Mouse (Mus musculus): ENCODE data around the gene Gm17535.
"Not testable (repeated sequence)": the region's sequence is repeated elsewhere in the genome, so short reads cannot be mapped to it uniquely, and the experiment has no call there.

The Gm17535 gene

DNA sequence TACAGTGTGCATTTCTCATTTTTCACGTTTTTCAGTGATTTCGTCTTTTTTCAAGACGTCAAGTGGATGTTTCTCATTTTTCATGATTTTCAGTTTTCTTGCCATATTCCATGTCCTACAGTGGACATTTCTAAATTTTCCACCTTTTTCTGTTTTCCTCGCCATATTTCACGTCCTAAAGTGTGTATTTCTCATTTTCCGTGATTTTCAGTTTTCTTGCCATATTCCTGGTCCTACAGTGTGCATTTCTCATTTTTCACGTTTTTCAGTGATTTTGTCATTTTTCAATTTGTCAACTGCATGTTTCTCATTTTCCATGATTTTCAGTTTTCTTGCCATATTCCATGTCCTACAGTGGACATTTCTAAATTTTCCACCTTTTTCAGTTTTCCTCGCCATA is at the start of gene Gm17535:
Gene Gm17535 (plus strand): TSS at position 301 of the 400 bp plus-strand sequence.
- not testable (repeated sequence) for DNase-seq (ENCODE audit: low read depth, low spot score)

DNA sequence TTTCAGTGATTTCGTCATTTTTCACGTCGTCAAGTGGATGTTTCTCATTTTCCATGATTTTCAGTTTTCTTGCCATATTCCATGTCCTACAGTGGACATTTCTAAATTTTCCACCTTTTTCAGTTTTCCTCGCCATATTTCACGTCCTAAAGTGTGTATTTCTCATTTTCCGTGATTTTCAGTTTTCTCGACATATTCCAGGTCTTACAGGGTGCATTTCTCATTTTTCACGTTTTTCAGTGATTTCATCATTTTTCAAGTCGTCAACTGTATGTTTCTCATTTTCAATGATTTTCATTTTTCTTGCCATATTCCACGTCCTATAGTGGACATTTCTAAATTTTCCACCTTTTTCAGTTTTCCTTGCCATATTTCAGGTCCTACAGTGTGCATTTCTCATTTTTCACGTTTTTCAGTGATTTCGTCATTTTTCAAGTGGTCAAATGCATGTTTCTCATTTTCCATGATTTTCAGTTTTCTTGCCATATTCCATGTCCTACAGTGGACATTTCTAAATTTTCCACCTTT is 33.9 kb upstream of the Gm17535 start, which contains the start of gene Gm10722:
Gene Gm10722 (plus strand): TSS at position 478 of the 528 bp plus-strand sequence.
- peak; percentile 56 for DNase-seq (ENCODE audit: low read depth, low spot score)

DNA sequence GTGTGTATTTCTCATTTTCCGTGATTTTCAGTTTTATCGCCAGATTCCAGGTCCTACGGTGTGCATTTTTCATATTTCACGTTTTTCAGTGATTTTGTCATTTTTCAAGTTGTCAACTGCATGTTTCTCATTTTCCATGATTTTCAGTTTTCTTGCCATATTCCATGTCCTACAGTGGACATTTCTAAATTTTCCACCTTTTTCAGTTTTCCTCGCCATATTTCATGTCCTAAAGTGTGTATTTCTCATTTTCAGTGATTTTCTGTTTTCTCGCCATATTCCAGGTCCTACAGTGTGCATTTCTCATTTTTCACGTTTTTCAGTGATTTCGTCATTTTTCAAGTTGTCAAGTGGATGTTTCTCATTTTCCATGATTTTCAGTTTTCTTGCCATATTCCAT is 33.4 kb upstream of the Gm17535 start:
- DNase-seq (ENCODE audit: low read depth, low spot score): not testable (repeated sequence)

DNA sequence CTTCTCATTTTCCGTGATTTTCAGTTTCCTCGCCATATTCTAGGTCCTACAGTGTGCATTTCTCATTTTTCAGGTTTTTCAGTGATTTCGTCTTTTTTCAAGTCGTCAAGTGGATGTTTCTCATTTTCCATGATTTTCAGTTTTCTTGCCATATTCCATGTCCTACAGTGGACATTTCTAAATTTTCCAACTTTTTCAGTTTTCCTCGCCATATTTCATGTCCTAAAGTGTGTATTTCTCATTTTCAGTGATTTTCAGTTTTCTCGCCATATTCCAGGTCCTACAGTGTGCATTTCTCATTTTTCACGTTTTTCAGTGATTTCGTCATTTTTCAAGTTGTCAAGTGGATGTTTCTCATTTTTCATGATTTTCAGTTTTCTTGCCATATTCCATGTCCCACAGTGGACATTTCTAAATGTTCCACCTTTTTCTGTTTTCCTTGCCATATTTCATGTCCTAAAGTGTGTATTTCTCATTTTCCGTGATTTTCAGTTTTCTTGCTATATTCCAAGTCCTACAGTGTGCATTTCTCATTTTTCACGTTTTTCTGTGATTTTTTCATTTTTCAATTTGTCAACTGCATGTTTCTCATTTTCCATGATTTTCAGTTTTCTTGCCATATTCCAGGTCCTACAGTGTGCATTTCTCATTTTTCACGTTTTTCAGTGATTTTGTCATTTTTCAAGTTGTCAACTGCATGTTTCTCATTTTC is 32.3 kb upstream of the Gm17535 start:
- DNase-seq (ENCODE audit: low read depth, low spot score): peak; percentile 14

DNA sequence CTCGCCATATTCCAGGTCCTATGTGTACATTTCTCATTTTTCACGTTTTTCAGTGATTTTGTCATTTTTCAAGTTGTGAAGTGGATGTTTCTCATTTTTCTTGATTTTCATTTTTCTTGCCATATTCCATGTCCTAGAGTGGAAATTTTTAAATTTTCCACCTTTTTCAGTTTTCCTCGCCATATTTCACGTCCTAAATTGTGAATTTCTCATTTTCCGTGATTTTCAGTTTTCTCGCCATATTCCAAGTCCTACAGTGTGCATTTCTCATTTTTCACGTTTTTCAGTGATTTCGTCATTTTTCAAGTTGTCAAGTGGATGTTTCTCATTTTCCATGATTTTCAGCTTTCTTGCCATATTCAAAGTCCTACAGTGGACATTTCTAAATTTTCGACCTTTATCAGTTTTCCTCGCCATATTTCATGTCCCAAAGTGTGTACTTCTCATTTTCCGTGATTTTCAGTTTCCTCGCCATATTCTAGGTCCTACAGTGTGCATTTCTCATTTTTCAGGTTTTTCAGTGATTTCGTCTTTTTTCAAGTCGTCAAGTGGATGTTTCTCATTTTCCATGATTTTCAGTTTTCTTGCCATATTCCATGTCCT is 31.5 kb upstream of the Gm17535 start, which contains the start of gene Gm11168:
Gene Gm11168 (plus strand): TSS at position 553 of the 603 bp plus-strand sequence.
- DNase-seq (ENCODE audit: low read depth, low spot score): not testable (repeated sequence)

DNA sequence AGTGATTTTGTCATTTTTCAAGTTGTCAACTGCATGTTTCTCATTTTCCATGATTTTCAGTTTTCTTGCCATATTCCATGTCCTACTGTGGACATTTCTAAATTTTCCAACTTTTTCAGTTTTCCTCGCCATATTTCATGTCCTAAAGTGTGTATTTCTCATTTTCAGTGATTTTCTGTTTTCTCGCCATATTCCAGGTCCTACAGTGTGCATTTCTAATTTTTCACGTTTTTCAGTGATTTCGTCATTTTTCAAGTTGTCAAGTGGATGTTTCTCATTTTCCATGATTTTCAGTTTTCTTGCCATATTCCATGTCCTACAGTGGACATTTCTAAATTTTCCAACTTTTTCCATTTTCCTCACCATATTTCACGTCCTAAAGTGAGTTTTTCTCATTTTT is 28.2 kb upstream of the Gm17535 start:
- DNase-seq (ENCODE audit: low read depth, low spot score): not testable (repeated sequence)

DNA sequence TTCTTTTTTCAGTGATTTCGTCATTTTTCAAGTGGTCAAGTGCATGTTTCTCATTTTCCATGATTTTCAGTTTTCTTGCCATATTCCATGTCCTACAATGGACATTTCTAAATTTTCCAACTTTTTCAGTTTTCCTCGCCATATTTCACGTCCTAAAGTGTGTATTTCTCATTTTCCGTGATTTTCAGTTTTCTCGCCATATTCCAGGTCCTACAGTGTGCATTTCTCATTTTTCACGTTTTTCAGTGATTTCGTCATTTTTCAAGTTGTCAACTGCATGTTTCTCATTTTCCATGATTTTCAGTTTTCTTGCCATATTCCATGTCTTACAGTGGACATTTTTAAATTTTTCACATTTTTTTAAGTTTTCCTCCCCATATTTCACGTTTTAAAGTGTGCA is 27.8 kb upstream of the Gm17535 start:
- not testable (repeated sequence) for DNase-seq (ENCODE audit: low read depth, low spot score)

DNA sequence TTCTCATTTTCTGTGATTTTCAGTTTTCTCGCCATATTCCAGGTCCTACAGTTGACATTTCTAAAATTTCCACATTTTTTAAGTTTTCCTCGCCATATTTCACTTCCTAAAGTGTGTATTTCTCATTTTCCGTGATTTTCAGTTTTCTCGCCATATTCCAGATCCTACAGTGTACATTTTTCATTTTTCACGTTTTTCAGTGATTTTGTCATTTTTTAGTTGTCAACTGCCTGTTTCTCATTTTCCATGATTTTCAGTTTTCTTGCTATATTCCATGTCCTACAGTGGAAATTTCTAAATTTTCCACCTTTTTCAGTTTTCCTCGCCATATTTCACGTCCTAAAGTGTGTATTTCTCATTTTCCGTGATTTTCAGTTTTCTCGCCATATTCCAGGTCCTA is 27.1 kb upstream of the Gm17535 start:
- peak; percentile 31 for DNase-seq (ENCODE audit: low read depth, low spot score)

DNA sequence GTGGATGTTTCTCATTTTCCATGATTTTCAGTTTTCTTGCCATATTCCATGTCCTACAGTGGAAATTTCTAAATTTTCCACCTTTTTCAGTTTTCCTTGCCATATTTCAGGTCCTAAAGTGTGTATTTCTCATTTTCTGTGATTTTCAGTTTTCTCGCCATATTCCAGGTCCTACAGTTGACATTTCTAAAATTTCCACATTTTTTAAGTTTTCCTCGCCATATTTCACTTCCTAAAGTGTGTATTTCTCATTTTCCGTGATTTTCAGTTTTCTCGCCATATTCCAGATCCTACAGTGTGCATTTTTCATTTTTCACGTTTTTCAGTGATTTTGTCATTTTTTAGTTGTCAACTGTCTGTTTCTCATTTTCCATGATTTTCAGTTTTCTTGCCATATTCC is 25.1 kb upstream of the Gm17535 start:
- DNase-seq (ENCODE audit: low read depth, low spot score): not testable (repeated sequence)

DNA sequence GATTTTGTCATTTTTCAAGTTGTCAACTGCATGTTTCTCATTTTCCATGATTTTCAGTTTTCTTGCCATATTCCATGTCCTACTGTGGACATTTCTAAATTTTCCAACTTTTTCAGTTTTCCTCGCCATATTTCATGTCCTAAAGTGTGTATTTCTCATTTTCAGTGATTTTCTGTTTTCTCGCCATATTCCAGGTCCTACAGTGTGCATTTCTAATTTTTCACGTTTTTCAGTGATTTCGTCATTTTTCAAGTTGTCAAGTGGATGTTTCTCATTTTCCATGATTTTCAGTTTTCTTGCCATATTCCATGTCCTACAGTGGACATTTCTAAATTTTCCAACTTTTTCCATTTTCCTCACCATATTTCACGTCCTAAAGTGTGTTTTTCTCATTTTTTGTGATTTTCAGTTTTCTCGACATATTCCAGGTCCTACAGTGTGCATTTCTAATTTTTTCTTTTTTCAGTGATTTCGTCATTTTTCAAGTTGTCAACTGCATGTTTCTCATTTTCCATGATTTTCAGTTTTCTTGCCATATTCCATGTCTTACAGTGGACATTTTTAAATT is 22.3 kb upstream of the Gm17535 start:
- not testable (repeated sequence) for DNase-seq (ENCODE audit: low read depth, low spot score)

DNA sequence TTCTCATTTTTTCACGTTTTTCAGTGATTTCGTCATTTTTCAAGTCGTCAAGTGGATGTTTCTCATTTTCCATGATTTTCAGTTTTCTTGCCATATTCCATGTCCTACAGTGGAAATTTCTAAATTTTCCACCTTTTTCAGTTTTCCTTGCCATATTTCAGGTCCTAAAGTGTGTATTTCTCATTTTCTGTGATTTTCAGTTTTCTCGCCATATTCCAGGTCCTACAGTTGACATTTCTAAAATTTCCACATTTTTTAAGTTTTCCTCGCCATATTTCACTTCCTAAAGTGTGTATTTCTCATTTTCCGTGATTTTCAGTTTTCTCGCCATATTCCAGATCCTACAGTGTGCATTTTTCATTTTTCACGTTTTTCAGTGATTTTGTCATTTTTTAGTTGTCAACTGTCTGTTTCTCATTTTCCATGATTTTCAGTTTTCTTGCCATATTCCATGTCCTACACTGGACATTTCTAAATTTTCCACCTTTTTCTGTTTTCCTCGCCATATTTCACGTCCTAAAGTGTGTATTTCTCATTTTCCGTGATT is 21.6 kb upstream of the Gm17535 start, which contains the start of gene Gm10721:
Gene Gm10721 (plus strand): TSS at position 408 of the 547 bp plus-strand sequence.
- not testable (repeated sequence) for DNase-seq (ENCODE audit: low read depth, low spot score)

DNA sequence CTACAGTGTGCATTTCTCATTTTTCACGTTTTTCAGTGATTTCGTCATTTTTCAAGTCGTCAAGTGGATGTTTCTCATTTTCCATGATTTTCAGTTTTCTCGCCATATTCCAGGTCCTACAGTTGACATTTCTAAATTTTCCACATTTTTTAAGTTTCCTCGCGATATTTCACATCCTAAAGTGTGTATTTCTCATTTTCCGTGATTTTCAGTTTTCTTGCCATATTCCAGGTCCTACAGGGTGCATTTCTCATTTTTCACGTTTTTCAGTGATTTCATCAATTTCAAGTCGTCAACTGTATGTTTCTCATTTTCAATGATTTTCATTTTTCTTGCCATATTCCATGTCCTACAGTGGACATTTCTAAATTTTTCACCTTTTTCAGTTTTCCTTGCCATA is 19.0 kb upstream of the Gm17535 start, which contains the start of gene Gm10720:
Gene Gm10720 (plus strand): TSS at position 301 of the 400 bp plus-strand sequence.
- not testable (repeated sequence) for DNase-seq (ENCODE audit: low read depth, low spot score)

DNA sequence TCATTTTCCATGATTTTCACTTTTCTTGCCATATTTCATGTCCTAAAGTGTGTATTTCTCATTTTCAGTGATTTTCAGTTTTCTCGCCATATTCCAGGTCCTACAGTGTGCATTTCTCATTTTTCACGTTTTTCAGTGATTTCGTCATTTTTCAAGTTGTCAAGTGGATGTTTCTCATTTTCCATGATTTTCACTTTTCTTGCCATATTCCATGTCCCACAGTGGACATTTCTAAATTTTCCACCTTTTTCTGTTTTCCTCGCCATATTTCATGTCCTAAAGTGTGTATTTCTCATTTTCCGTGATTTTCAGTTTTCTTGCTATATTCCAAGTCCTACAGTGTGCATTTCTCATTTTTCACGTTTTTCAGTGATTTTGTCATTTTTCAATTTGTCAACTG is 18.5 kb upstream of the Gm17535 start:
- not testable (repeated sequence) for DNase-seq (ENCODE audit: low read depth, low spot score)

DNA sequence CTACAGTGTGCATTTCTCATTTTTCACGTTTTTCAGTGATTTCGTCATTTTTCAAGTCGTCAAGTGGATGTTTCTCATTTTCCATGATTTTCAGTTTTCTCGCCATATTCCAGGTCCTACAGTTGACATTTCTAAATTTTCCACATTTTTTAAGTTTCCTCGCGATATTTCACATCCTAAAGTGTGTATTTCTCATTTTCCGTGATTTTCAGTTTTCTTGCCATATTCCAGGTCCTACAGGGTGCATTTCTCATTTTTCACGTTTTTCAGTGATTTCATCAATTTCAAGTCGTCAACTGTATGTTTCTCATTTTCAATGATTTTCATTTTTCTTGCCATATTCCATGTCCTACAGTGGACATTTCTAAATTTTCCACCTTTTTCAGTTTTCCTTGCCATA is 17.3 kb upstream of the Gm17535 start, which contains the start of gene Gm10719:
Gene Gm10719 (plus strand): TSS at position 301 of the 400 bp plus-strand sequence.
- DNase-seq (ENCODE audit: low read depth, low spot score): not testable (repeated sequence)

DNA sequence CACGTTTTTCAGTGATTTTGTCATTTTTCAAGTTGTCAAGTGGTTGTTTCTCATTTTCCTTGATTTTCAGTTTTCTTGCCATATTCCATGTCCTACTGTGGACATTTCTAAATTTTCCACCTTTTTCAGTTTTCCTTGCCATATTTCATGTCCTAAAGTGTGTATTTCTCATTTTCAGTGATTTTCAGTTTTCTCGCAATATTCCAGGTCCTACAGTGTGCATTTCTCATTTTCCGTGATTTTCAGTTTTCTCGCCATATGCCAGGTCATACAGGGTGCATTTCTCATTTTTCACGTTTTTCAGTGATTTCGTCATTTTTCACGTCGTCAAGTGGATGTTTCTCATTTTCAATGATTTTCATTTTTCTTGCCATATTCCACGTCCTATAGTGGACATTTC is 15.5 kb upstream of the Gm17535 start:
- DNase-seq (ENCODE audit: low read depth, low spot score): not testable (repeated sequence)

DNA sequence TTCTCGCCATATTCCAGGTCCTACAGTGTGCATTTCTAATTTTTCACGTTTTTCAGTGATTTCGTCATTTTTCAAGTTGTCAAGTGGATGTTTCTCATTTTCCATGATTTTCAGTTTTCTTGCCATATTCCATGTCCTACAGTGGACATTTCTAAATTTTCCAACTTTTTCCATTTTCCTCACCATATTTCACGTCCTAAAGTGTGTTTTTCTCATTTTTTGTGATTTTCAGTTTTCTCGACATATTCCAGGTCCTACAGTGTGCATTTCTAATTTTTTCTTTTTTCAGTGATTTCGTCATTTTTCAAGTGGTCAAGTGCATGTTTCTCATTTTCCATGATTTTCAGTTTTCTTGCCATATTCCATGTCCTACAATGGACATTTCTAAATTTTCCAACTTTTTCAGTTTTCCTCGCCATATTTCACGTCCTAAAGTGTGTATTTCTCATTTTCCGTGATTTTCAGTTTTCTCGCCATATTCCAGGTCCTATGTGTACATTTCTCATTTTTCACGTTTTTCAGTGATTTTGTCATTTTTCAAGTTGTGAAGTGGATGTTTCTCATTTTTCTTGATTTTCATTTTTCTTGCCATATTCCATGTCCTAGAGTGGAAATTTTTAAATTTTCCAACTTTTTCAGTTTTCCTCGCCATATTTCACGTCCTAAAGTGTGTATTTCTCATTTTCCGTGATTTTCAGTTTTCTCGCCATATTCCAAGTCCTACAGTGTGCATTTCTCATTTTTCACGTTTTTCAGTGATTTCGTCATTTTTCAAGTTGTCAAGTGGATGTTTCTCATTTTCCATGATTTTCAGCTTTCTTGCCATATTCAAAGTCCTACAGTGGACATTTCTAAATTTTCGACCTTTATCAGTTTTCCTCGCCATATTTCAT is 14.3 kb upstream of the Gm17535 start:
- not testable (repeated sequence) for DNase-seq (ENCODE audit: low read depth, low spot score)

DNA sequence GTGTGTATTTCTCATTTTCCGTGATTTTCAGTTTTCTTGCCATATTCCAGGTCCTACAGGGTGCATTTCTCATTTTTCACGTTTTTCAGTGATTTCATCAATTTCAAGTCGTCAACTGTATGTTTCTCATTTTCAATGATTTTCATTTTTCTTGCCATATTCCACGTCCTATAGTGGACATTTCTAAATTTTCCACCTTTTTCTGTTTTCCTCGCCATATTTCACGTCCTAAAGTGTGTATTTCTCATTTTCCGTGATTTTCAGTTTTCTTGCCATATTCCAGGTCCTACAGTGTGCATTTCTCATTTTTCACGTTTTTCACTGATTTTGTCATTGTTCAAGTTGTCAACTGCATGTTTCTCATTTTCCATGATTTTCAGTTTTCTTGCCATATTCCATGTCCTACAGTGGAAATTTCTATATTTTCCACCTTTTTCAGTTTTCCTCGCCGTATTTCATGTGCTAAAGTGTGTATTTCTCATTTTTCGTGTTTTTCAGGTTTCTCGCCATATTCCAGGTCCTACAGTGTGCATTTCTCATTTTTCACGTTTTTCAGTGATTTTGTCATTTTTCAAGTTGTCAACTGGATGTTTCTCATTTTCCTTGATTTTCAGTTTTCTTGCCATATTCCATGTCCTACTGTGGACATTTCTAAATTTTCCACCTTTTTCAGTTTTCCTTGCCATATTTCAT is 11.9 kb upstream of the Gm17535 start:
- peak; percentile 29 for DNase-seq (ENCODE audit: low read depth, low spot score)

DNA sequence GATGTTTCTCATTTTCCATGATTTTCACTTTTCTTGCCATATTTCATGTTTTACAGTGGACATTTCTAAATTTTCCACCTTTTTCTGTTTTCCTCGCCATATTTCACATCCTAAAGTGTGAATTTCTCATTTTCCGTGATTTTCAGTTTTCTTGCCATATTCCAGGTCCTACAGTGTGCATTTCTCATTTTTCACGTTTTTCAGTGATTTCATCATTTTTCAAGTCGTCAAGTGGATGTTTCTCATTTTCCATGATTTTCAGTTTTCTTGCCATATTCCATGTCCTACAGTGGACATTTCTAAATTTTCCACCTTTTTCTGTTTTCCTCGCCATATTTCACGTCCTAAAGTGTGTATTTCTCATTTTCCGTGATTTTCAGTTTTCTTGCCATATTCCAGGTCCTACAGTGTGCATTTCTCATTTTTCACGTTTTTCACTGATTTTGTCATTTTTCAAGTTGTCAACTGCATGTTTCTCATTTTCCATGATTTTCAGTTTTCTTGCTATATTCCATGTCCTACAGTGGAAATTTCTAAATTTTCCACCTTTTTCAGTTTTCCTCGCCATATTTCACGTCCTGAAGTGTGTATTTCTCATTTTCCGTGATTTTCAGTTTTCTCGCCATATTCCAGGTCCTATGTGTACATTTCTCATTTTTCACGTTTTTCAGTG is 11.0 kb upstream of the Gm17535 start, which contains the start of gene Gm10718:
Gene Gm10718 (plus strand): TSS at position 236 of the 673 bp plus-strand sequence.
- not testable (repeated sequence) for DNase-seq (ENCODE audit: low read depth, low spot score)

DNA sequence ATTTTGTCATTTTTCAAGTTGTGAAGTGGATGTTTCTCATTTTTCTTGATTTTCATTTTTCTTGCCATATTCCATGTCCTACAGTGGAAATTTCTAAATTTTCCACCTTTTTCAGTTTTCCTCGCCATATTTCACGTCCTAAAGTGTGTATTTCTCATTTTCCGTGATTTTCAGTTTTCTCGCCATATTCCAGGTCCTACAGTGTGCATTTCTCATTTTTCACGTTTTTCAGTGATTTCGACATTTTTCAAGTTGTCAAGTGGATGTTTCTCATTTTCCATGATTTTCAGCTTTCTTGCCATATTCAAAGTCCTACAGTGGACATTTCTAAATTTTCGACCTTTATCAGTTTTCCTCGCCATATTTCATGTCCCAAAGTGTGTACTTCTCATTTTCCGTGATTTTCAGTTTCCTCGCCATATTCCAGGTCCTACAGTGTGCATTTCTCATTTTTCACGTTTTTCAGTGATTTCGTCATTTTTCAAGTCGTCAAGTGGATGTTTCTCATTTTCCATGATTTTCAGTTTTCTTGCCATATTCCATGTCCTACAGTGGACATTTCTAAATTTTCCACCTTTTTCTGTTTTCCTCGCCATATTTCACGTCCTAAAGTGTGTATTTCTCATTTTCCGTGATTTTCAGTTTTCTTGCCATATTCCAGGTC is 10.3 kb upstream of the Gm17535 start:
- not testable (repeated sequence) for DNase-seq (ENCODE audit: low read depth, low spot score)
